Mouse (Mus musculus) MEL (cell line): ENCODE data around the gene Tubb3. TPM values are rescaled to one million over a fixed set of nuclear protein-coding genes. Genes with fewer than 3 reads are reported as not detected.
"Not testable (repeated sequence)": the region's sequence is repeated elsewhere in the genome, so short reads cannot be mapped to it uniquely, and the experiment has no call there.

Source experiments
- DNase-seq: peaks from one replicate; pipeline ENCODE4 v3.0.0; 2011; ENCODE audit warnings: low read depth, low spot score
- H3K27ac ChIP-seq: 2 replicates; pipeline ENCODE4 v1.5.1; 2012; ENCODE audit warnings: low read depth, mild to moderate bottlenecking, control low read depth, low read length, moderate library complexity; ENCODE audit not compliant: control insufficient read depth
- H3K27me3 ChIP-seq, 2 experiments: fragments of 150-350 bp in 1 of 2; sonication (generic) in 1 of 2; 2 replicates each; pipeline ENCODE4 v1.6.1; 2012; ENCODE audit warnings: low read length in 2 of 2, mild to moderate bottlenecking in 2 of 2, improper control_type of control experiment in 1 of 2, moderate library complexity in 1 of 2; ENCODE audit not compliant: insufficient read depth in 2 of 2, control insufficient read depth in 1 of 2
- H3K36me3 ChIP-seq, 2 experiments: 2 replicates each; pipeline ENCODE4 v1.6.1; 2012 to 2014; ENCODE audit warnings: low read length in 2 of 2, improper control_type of control experiment in 1 of 2, inconsistent platforms in 1 of 2, mild to moderate bottlenecking in 1 of 2; ENCODE audit not compliant: insufficient read depth in 2 of 2, control insufficient read depth in 1 of 2
- H3K4me1 ChIP-seq, 2 experiments: fragments of 150-350 bp in 1 of 2; sonication (generic) in 1 of 2; 2 replicates each; pipeline ENCODE4 v1.6.1; 2012; ENCODE audit warnings: low read length in 2 of 2, improper control_type of control experiment in 1 of 2, mild to moderate bottlenecking in 1 of 2; ENCODE audit not compliant: insufficient read depth in 2 of 2, control insufficient read depth in 1 of 2
- H3K4me3 ChIP-seq, 2 experiments: fragments of 150-350 bp in 1 of 2; sonication (generic) in 1 of 2; 2 replicates each; pipeline ENCODE4 v1.5.1; 2012; ENCODE audit warnings: low read depth in 2 of 2, low read length in 2 of 2, mild to moderate bottlenecking in 2 of 2, moderate library complexity in 2 of 2, control low read depth in 1 of 2, improper control_type of control experiment in 1 of 2; ENCODE audit not compliant: control insufficient read depth in 1 of 2, insufficient read depth in 1 of 2
- H3K79me2 ChIP-seq: 2 replicates; pipeline ENCODE4 v1.6.1; 2012; ENCODE audit warnings: mild to moderate bottlenecking, low read length, moderate library complexity; ENCODE audit not compliant: control insufficient read depth, poor library complexity, insufficient read depth
- H3K9ac ChIP-seq: 2 replicates; pipeline ENCODE4 v1.6.1; 2012; ENCODE audit warnings: low read depth, mild to moderate bottlenecking, control low read depth, low read length, moderate library complexity; ENCODE audit not compliant: control insufficient read depth, poor library complexity, severe bottlenecking
- H3K9me3 ChIP-seq: fragments of 150-350 bp; sonication (generic); replicated peaks from 2 replicates; pipeline ENCODE4 v1.6.1; 2012; ENCODE audit warnings: mild to moderate bottlenecking, low read length, improper control_type of control experiment, moderate library complexity; ENCODE audit not compliant: insufficient read depth
- CHD2 ChIP-seq: IDR thresholded peaks from 2 replicates; pipeline ENCODE4 v1.6.1; 2011; ENCODE audit warnings: low read length, improper control_type of control experiment
- CTCF ChIP-seq, 3 experiments: IDR thresholded peaks in 2 of 3; conservative IDR thresholded peaks in 1 of 3; 2 replicates each; pipeline ENCODE4 v1.5.1; 2011 to 2012; ENCODE audit warnings: low read length in 3 of 3, low read depth in 2 of 3, mild to moderate bottlenecking in 2 of 3, improper control_type of control experiment in 1 of 3, inconsistent platforms in 1 of 3, mixed read lengths in 1 of 3, moderate library complexity in 1 of 3; ENCODE audit not compliant: control insufficient read depth in 1 of 3, insufficient read depth in 1 of 3, poor library complexity in 1 of 3, severe bottlenecking in 1 of 3
- E2F4 ChIP-seq: IDR thresholded peaks from 2 replicates; pipeline ENCODE4 v1.6.1; 2011; ENCODE audit warnings: low read depth, low read length, improper control_type of control experiment, borderline replicate concordance
- ELF1 ChIP-seq: IDR thresholded peaks from 2 replicates; pipeline ENCODE4 v1.6.1; 2014; ENCODE audit warnings: low read depth, mild to moderate bottlenecking, inconsistent platforms, low read length, improper control_type of control experiment, moderate library complexity
- GABPA ChIP-seq: IDR thresholded peaks from 2 replicates; pipeline ENCODE4 v1.6.1; 2012; ENCODE audit warnings: low read depth, mild to moderate bottlenecking, inconsistent platforms, low read length, improper control_type of control experiment, moderate library complexity
- KAT2A ChIP-seq: conservative IDR thresholded peaks from 2 replicates; pipeline ENCODE4 v1.6.1; 2012; ENCODE audit warnings: low read depth, low read length, improper control_type of control experiment, inconsistent platforms
- MYC ChIP-seq: IDR thresholded peaks from 2 replicates; pipeline ENCODE4 v1.6.1; 2011; ENCODE audit warnings: low read depth, mild to moderate bottlenecking, low read length, improper control_type of control experiment, moderate library complexity
- NELFE ChIP-seq: IDR thresholded peaks from 2 replicates; pipeline ENCODE4 v1.6.1; 2011; ENCODE audit warnings: low read depth, low read length, improper control_type of control experiment
- POLR2A ChIP-seq, 2 experiments: IDR thresholded peaks; 2 replicates each; pipeline ENCODE4 v1.6.1; 2011 to 2012; ENCODE audit warnings: low read length in 2 of 2, mild to moderate bottlenecking in 2 of 2, control low read depth in 1 of 2, improper control_type of control experiment in 1 of 2, low read depth in 1 of 2, moderate library complexity in 1 of 2; ENCODE audit not compliant: control insufficient read depth in 1 of 2, insufficient read depth in 1 of 2, poor library complexity in 1 of 2
- RCOR1 ChIP-seq: IDR thresholded peaks from 2 replicates; pipeline ENCODE4 v1.6.1; 2012; ENCODE audit warnings: low read depth, mild to moderate bottlenecking, inconsistent platforms, low read length, improper control_type of control experiment
- TBP ChIP-seq: IDR thresholded peaks from 2 replicates; pipeline ENCODE4 v1.8.0; 2011; ENCODE audit warnings: low read depth, low read length, improper control_type of control experiment
- ZC3H11A ChIP-seq: IDR thresholded peaks from 2 replicates; pipeline ENCODE4 v1.6.1; 2012; ENCODE audit warnings: low read depth, mild to moderate bottlenecking, inconsistent platforms, low read length, improper control_type of control experiment
- ZNF384 ChIP-seq: IDR thresholded peaks from 2 replicates; pipeline ENCODE4 v1.6.1; 2012; ENCODE audit warnings: low read depth, mild to moderate bottlenecking, inconsistent platforms, low read length, improper control_type of control experiment
- polyA plus RNA-seq, 2 experiments: library from polyadenylated mRNA; stranded (reverse) in 1 of 2; unstranded in 1 of 2; fragments of >175 nt in 1 of 2; fragments of >200 nt in 1 of 2; gene quantifications; 2 replicates each; pipeline versions ENCODE4 v1.2.1 to v1.2.4; 2012; ENCODE audit warnings: low replicate concordance in 2 of 2, low read depth in 1 of 2; ENCODE audit not compliant: insufficient read length in 2 of 2, insufficient read depth in 1 of 2, missing spikeins in 1 of 2
- total RNA-seq: library from RNA; depleted of rRNA; stranded (reverse); fragments of 300-350 nt; gene quantifications from 2 replicates; pipeline ENCODE4 v1.2.3, GENCODE M21; 2012

Gene Tubb3
- total and polyA plus RNA-seq, 3 experiments = 0.69 to 1.4 TPM; not detected in 1

GRCm38 (mm10) chr8:123431616-123432365 is 20.6 kb downstream of the Tubb3 start:
- H3K9me3 ChIP-seq = no peaks in the 10 kb centered on the region
- H3K36me3 ChIP-seq = no peaks in the 10 kb centered on the region; a peak in 1 of 4 replicates
- H3K4me3 ChIP-seq = no peak overlapping the region
- no peaks in the 10 kb centered on the region; a peak in 1 of 4 replicates for H3K27me3 ChIP-seq
- no peak overlapping the region for H3K9ac ChIP-seq
- no peak for TF ChIP-seq MYC
- no peak for TF ChIP-seq ELF1
- no peak for TF ChIP-seq GABPA
- no peak for TF ChIP-seq CTCF (IDR thresholded peaks at IDR 0.05 in 2 of 3, conservative IDR thresholded peaks at IDR 0.05 in 1 of 3; ENCODE audit: control insufficient read depth in 1 of 3, insufficient read depth in 1 of 3, low read depth in 2 of 3, low read length in 3 of 3, poor library complexity in 1 of 3, severe bottlenecking in 1 of 3)
- no peak for TF ChIP-seq CHD2
- no peak for TF ChIP-seq ZNF384
- TF ChIP-seq ZC3H11A = no peak
- TF ChIP-seq KAT2A = no peak
- TF ChIP-seq NELFE = no peak
- TF ChIP-seq E2F4 = no peak
- H3K27ac ChIP-seq = no peak overlapping the region
- no peaks in the 10 kb centered on the region for H3K4me1 ChIP-seq
- no peaks in the 10 kb centered on the region for H3K79me2 ChIP-seq
- no peak for DNase-seq

GRCm38 (mm10) chr8:123432381-123432780 is 21.2 kb downstream of the Tubb3 start:
- Histone ChIP-seq H3K9me3 (no peaks in the 10 kb centered on the region), H3K4me3 (no peak overlapping the region), H3K4me1 (no peaks in the 10 kb centered on the region), H3K27me3 (no peaks in the 10 kb centered on the region; a peak in 1 of 4 replicates), H3K9ac (no peak overlapping the region), H3K79me2 (no peaks in the 10 kb centered on the region), H3K36me3 (no peaks in the 10 kb centered on the region; a peak in 1 of 4 replicates), H3K27ac (no peak overlapping the region)
- no peak for DNase-seq
- no peak for TF ChIP-seq NELFE
- TF ChIP-seq ELF1 = no peak
- no peak for TF ChIP-seq POLR2A (IDR thresholded peaks at IDR 0.05; ENCODE audit: control insufficient read depth in 1 of 2, insufficient read depth in 1 of 2, low read depth in 1 of 2, low read length in 2 of 2, poor library complexity in 1 of 2)
- no peak for TF ChIP-seq RCOR1
- TF ChIP-seq TBP = no peak

- not testable (repeated sequence) for H3K79me2 ChIP-seq, H3K9ac ChIP-seq, H3K9me3 ChIP-seq, H3K4me1 ChIP-seq, DNase-seq, H3K27ac ChIP-seq, H3K27me3 ChIP-seq, H3K4me3 ChIP-seq, H3K36me3 ChIP-seq
Measured at GRCm38 (mm10) chr8:123433241-123433974, 22.2 kb downstream of the Tubb3 start.
